Mouse (Mus musculus) adrenal gland, adult (tissue): ENCODE results near the gene Mapk8.
A peak's percentile ranks its signal among the peaks of the same experiment; 100 is the strongest.

Source experiments
- DNase-seq, 2 experiments: peaks; one replicate each; pipeline ENCODE4 v3.0.0; 2022 to 2023; ENCODE audit warnings: low spot score in 1 of 2; ENCODE audit not compliant: inconsistent age in 2 of 2

Mapk8 gene

DNA sequence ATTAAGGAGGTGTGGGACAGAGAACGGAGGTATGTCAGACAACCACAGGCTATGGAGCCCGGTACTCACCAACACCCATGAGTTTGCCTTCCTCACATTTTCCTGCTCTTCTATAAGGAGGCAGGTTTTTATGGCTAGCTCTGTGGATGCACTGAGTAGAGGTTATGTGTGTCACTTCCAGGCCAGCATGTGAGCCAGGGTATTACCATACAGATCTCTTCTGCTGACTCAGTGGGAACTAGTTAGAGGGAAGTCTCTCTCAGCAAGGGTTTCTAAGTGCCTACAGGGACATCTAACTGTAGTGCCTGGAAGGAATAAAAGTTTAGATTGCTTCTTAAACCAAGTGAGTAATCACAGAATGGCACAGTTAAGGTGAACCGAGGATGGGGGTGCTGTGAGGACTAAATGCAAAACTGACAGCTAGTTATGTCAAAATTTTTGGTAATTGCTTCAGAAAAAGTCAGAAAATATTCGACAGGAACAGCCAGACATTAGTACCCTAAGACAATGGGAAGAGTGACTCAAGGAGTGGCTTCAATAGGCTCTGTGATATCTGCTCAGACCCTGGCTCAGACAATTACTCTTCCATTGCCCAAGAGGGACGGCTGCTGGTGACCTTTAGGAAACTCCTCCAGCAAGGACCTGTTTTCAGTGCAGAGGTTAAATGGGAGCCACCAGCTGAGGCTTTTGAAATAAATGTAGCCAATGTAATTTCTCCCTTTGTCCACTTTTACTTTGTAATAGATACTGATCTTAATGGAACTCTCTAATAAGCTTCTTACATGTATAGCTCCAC lies 48.7 kb downstream of the Mapk8 start:
- peak in 1 of 2 experiments; percentile 55 for DNase-seq

DNA sequence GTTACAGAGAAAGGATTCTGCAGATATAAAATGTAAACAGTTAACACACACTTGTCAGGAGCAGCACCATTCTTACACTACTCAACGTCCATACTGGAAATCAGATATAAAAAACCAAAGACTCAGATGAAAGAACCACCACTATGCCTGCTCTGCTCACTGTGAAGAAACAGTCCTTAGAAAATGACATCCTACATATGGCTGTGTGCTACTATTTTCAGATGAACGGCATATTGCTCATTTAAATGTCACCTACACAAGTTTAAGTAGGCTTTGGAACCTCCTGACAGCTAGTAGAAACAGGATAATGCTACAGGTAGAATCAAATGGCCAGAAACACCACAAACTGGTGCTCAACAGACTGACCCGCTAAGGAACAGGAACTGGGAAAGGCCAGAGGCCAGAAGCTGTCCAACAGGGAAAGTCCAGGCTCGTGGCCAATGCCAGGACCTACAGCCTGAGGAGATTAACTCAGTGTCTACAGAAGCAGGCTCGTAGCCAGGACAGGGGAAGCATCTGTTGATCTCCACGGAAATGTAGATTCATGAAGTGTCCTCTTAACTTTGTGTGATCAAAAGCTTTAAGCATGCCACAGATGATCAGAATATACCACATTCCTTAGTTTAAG lies 66.0 kb downstream of the Mapk8 start:
- DNase-seq = no peak

DNA sequence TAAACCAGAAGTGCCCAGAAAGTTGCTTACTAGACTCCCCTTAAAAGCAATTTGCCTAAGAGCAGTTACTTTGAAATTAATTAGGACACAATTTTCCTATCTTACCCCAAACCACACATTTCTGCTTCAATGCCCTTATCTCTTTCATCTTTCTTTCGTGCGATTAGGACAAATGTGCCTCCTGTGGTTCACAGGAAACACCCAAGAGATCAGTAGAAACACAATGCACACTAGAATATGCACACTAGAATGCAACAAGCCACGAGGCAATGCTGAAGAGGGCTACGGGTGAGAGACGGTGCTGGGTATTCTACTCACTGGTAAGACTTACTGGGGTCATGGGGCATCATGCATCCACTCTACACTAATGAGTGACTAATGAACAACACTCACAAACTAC lies 68.2 kb downstream of the Mapk8 start:
- DNase-seq = no peak

DNA sequence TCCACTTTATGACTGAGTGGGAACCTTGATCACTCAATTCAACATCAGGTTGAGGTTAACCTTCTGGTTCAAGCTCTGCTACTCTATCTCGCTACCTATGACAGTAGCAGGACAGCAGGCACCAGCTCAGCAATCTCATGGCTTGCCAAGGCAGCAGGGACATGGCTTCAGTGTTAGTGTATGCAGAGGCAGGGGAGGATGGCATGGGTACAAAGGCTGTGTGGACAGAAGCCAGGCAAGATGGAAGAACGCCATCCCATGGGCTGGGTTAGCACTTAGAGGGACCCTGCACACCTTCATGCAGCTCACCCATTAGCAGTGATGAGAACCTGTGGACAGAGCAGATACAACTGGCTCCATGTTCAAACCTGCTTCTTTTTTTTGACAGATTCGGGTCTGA lies 69.7 kb downstream of the Mapk8 start:
- no peak for DNase-seq

DNA sequence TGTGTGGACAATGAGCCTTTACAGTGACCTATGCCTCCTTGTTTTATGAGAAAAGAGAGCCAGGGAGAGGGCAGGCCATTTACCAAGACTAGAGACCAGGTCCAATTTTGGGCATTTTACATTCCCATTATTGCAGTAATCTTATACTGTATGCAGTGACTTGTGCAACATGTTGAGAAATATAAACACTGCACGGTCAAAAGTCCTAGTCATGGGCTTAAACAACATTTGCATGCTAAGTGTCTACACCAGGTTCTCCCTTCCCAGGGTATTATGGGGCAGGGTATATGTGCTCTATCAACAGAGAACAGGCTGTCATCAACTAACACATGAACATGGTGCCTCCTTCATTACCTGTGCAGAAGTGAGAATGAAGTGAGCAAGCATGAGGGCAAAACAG lies 72.9 kb downstream of the Mapk8 start:
- no peak for DNase-seq

DNA sequence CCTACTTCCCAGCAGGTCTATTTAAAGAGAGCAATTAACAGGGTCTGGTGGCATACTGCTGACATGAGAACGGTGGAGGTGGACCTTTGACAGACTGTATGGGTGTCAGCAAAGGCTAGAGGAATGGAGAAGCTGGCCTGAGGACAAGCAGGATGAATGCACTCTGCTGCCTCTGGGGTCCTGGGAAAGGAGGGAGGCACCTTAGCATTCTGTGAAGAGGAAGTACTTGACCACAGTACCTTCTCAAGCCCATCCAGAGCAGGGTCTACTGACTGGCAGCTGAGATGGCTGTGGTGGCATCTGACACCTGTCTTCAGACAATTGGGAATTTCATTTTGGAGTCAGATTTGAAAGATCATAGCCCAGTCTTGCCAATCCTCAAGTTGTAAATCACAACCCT lies 73.7 kb downstream of the Mapk8 start:
- DNase-seq = no peak

DNA sequence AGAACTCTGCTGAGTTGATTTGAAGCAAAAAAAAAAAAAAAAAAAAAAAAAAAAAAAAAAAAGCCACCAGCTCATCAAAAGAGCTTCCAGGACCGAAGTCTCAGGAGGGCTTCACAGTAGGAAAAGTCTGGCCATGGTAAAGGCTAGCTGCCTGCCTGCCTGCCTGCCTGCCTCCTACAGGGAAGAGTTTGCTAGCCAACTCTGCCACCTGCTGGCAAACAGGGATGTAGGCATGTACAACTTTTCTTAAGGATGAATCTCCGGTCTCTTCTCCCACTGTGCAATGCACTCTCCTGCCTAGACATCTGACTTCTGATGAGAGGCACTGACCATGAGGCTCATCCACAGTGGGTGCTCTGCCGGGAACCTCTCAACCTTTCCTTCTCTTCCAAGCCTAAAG lies 75.7 kb downstream of the Mapk8 start:
- peak; percentile 73 to 86 for DNase-seq

DNA sequence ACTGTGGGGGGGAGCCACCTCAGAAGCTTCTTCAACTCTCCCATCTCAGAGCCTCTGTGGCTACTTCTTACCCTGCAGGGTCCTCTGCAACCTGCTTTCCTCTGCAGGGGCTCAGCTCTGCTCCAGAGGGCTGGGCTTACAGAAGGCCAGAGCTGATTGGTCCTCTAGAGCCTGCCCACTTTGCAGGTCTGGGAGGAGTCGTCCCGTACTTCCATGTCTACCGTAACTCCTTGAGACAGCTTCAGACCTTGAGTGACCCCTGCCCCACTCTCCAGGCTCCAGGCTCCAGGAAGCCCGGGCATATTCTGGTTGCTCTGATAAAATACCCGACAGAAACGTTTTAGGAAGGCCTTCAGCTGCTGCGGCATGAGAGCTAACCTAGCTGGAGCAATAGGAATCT lies 76.9 kb downstream of the Mapk8 start:
- no peak for DNase-seq

DNA sequence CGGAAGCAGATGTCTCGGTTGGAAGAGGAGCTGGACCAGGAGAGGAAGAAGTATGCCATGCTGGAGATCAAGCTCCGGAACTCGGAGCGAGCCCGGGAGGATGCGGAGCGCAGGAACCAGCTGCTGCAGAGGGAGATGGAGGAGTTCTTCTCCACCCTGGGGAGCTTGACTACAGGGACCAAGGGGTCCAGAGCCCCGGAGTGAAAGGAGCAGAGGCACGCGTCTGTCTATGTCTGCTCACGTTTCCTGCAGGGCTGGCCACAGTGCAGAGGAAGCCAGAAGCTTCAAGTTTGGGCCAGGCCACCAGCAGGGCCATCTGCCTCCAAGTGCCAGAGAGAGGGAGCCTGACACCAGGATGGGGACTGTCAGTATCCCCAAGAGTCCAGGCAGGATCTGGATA lies 77.6 kb downstream of the Mapk8 start:
- DNase-seq = no peak

DNA sequence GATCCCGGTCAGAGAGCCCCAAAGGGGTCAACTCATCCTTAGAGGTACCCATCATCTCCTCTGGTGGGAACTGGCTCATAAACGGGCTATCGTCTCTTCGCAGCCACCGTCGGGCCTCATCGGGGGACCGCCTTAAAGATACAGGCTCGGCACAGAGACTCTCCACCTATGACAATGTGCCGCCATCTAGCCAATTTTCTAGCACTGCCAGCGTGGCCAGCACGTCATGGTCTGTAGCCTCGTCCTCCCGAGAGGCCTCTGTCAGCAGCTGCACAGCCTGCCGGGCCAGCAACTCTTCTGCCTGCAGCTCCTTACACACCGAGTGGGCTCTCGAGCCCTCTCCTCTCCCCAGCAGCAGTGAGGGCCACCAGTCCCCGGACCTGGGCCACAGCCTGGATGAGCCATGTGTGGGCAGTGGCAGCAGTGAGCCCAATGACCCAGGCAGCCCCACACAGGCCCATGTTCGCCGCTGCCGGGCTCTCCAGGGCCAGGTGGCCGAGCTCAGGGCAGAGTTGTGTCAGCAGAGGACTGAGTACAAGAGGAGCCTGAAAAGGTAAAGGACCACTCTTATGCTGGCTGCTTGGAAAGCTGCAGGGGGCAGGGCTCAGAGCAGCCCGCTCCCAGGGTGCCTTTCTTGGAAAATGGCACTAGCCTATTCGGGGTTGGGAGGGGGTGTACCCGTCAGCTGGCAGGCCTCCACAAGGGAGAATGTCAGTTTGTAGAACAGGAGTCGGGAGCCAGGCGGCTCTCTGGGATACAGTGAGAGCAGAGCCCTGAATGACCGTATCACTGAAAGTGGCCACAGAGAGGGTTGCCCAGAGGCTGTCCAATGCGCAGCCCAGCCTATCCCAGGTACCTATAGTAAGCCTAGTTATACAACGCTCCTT lies 79.8 kb downstream of the Mapk8 start:
- no peak for DNase-seq

DNA sequence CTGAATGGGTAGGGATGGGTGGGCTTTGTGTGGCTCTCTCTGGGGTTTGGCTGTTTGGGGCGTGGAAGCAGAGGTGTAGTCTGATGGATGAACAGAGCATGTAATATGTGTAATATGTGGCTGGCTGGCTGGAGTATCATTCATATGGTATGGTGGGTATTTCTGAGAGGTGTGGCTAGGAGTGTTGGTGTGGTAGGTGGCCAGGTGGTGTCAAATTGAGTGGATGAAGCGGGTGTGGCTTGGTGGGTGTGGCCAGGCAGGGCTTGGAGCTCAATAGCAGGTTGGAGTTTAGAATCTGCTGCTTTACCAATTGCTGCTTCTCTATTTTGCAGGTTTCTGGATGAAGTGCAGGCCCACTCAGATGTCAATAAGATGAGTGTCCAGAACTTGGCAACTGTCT lies 82.9 kb downstream of the Mapk8 start:
- DNase-seq = no peak

DNA sequence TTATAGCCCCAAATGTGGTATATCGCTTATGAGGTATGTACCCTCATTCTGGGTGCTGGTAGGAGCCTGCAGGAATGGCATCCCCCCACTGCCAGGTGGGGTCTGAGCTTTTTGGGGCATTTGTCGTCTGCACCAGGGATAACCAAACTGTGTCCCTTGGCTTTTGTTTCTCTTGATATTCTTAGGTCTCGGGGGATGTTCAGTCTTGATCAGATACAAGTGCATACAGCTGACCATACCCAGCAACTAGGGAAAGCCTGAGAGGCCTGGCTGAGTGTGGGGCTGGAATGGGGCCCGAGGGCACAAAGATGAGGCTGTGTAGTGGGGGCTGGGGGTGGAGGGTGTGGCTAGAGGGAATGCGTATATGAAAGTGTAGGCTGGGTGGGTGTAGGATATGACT lies 83.3 kb downstream of the Mapk8 start:
- no peak for DNase-seq

DNA sequence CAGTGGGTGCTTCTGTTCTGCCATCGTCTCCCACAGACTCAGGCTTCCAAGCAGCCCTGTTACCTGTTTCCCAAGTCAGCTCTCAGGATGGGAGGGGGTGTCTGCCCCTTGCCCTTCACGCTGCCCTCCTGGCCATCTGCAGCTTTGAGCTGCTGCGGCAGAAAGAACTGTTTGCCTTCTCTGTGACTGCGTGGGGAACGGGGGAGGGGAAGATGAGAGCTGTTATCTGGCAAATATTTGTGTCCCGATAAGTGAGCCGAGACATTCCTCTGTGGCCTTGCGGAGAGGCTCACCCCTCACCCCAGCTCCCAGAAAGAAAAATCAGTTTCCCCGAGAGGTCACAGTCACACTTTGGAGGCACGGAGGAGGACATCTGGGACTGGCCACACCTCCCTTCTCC lies 84.2 kb downstream of the Mapk8 start:
- DNase-seq = peak in 1 of 2 experiments; percentile 33

DNA sequence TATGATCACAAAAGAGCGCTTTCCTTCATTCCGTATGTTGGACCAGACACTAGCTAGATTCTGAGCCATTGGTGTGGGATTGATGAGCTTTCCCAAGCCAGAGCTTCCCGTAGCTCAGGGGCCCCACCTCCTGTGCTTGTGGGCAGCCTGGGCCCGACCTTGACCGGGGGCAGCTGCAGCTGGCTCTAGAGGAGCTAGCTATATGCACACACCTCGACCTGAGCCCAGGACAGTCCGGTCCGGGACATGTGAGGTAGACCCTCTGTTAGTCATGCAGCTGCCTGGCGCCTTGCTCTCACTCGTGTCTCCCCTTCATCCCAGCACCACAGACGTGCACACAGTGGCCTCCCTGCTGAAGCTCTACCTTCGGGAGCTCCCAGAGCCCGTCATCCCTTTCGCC lies 84.8 kb downstream of the Mapk8 start:
- DNase-seq = no peak

DNA sequence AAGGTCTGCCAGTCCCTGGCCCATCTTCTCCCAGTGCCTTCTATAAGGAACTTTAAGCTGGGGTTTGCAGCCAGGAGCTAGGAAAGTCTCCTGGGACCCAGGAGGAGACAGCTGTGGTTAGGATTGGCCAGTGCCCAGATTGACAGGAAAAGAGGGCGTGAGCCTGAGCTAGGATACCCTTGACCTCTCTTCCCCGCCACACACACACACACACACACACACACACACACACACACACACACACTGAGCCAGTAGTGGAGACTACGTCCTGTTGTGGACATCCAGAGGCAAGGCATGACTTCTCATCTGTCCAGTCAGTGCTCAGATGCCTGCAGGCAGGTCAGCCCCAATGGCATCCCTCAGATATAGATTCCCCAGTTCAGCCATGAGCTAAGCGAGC lies 85.4 kb downstream of the Mapk8 start:
- DNase-seq = no peak

DNA sequence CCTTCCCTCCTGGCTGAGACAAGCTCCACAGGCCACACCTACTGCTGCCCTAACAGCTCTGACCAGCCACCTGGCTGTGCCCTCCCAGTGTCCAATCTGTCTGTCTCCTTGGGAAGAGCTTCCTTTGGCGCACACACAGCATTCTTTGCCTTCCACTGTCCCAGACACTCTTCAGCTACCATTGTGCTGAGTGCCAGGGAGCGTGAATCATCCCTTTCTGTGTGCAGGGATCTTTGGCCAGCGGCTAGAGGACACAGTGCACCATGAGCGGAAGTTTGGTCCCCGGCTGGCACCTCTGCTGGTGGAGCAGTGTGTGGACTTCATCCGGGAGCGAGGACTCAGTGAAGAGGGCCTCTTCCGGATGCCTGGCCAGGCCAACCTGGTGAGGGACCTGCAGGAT lies 88.1 kb downstream of the Mapk8 start:
- peak; percentile 77 to 79 for DNase-seq

DNA sequence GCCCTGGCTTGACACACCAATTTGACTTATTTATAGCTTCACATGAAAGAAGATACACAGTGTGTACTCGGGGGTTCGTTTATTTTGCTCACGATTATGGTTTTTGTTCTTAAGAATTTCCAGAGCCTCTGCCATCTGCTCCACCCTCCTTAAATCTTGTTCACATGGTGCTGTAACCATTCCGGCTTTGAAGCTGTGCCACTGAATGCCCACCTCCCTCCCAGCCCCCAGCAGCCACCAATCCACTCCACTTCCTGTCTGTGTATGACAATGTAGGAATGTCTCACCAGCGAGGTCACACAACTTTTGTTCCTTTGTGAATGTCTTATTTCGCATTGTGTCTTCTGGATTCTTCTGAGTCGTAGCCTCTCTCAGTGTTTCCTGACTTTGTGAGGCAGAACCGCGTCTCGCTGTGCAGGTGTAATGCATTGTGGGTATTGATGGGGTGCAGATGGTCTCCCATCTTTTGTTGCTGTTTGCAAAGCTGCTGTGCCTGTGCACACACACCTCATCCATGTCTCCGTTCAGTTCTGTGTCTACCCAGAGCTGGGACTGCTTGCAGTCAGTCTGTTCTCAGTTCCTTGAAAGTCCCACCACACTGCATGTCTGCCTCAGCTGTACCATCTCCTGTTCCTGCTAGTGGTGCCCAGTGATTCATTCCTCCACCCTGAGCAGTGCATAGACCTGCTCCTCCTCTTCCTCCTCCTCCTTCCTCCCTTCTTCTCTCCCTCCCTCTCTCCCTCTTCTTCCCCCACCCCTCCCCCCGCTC lies 89.2 kb downstream of the Mapk8 start:
- no peak for DNase-seq

DNA sequence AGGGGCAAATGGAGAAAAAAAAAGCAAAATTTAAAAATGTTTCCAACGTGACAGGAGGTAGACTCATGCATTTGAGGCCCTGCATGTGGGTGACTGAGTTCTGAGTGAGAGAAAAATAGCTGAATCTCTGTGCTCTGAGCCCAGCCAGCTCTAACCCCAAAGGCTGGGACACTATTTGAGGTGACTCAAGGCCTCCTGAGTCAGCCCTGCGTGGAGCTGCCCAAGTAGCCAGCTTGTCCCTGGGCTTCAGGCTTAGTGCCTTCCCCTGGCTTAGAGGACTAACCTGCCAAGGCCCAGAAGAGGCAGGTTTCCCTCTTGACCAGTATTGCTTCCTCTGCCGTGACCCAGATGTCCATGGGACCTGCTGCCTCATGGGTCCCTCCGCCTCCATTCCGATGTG lies 91.7 kb downstream of the Mapk8 start:
- DNase-seq = peak; percentile 73 to 75

DNA sequence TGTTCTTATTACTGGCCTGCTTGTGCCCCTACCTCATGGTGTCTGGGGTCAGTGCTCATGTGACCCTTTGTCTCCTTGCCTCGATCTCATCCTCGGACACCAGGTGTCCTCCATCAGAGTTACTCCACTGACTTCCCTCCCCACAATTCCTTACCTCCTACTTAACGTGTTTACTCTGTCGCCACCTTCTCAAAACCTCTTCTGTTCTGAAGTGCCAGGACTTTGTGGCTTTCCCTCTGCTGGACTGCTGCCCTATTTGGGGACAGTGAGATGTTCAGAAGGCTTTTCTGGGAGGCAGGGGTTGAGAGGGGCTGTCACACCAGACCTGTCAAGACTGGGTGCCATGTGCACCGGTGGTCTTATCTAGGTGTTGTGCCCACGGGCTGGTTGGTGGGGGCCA lies 94.1 kb downstream of the Mapk8 start:
- DNase-seq = no peak

DNA sequence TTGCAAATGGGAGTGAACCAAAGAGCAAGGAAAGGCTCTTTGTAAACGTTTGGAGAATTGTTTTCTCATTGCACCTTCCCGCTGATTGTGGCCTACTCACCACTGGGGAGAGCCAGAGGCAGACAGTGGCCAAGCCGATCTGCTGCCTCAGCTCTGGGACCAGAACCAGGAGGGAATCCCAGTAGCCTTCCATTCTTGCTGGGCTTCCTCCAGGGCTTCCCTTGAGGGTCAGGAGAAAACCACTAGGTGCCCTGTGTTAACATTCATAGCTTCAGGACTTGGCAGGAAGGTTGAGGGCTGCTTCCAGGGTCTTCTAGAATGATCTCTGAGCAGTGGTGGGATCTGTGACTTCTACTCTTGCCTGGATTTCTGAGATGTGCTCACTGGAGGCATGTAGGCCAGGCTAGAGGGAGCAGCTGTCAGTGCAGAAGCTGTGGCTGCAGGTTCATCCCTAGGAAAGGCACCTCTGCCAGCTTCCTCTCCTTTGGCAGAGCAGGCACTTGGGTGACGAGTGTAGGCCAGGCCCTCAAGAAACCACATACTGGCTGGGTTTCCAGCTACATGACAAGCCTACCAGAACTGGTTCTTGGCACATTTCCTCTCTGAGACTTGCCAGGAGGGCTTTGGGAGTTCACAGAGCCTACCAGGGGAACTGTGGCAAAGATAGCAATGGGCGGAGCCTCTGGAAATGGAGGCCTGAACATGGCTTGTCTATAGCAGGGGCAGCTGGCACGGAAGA lies 94.8 kb downstream of the Mapk8 start:
- DNase-seq = peak in 1 of 2 experiments; percentile 51
